Mouse (Mus musculus) kidney, embryonic 16.5 days (tissue): ENCODE results near the gene Gm27021. TPM values are rescaled to one million over a fixed set of nuclear protein-coding genes. Genes with fewer than 3 reads are reported as not detected.

ENCODE experiments used
- polyA plus RNA-seq: library from polyadenylated mRNA; unstranded; fragments of >200 nt; fragmentation: Nextera tagmentation; extraction: Ambion mirVana; gene quantifications from 2 replicates; pipeline ENCODE4 v1.2.1, GENCODE M21; 2015

Gene Gm27021
- polyA plus RNA-seq, 1 experiment from 2014 or later, result 4.2 TPM

Other genes starting within 250 kb of the Gm27021 start
- gene Gins2, start 78.8 kb downstream of the Gm27021 start, polyA plus RNA-seq, result 114 and 117 TPM in 2 replicates
- 2.3 and 2.4 TPM in 2 replicates for gene 1190005I06Rik, start 20.4 kb downstream of the Gm27021 start, polyA plus RNA-seq
- gene Cox4i1, start 143 bp upstream of the Gm27021 start, polyA plus RNA-seq, result 1,211 and 1,278 TPM in 2 replicates
- 253 and 262 TPM in 2 replicates for gene Emc8, start 494 bp upstream of the Gm27021 start, polyA plus RNA-seq
- gene Irf8, start 68.3 kb upstream of the Gm27021 start, polyA plus RNA-seq, result 10.0 and 10.9 TPM in 2 replicates